Mouse (Mus musculus) activated CD4-positive, CD25-positive, alpha-beta regulatory T cell, adult 4 months (primary cell): Measurements from ENCODE around the gene Bcl2l12. TPM values are rescaled to one million over a fixed set of nuclear protein-coding genes. Genes with fewer than 3 reads are reported as not detected.

ENCODE experiments used
- ATAC-seq: one replicate; pipeline ENCODE4 v1.8.0; 2017
- polyA plus RNA-seq, 2 experiments: library from polyadenylated mRNA; unstranded; fragments of 100-300 nt; shearing (Covaris generic); gene quantifications; one replicate each; pipeline ENCODE4 v1.2.1; 2017

Gene Bcl2l12
- polyA plus RNA-seq, 2 experiments from 2014 or later, result 18.4 to 31.8 TPM

GRCm38 (mm10) chr7:44957183-44957835 lies 41.2 kb downstream of the Bcl2l12 start:
- no peak for ATAC-seq

- ATAC-seq, result no peak
These were observed 42.2 kb downstream of the Bcl2l12 start for GRCm38 (mm10) chr7:44956266-44956665.

- no peak for ATAC-seq
These were observed 42.9 kb downstream of the Bcl2l12 start for GRCm38 (mm10) chr7:44955628-44956027.

- ATAC-seq, result no peak
These were observed 44.2 kb downstream of the Bcl2l12 start for GRCm38 (mm10) chr7:44954091-44954885.

GRCm38 (mm10) chr7:44953561-44953960 lies 45.0 kb downstream of the Bcl2l12 start:
- ATAC-seq, result no peak

GRCm38 (mm10) chr7:44952611-44953306 lies 45.8 kb downstream of the Bcl2l12 start:
- ATAC-seq, result no peak

GRCm38 (mm10) chr7:44951960-44952359 lies 46.6 kb downstream of the Bcl2l12 start:
- no peak for ATAC-seq

- ATAC-seq, result no peak
These were observed 48.6 kb downstream of the Bcl2l12 start for GRCm38 (mm10) chr7:44949922-44950321.

- no peak for ATAC-seq
These were observed 55.6 kb downstream of the Bcl2l12 start, which contains the start of gene Tsks for GRCm38 (mm10) chr7:44942904-44943303. Gene Tsks, plus strand, starts transcription at chr7:44943204.

Other genes starting within 250 kb of the Bcl2l12 start
- gene Zfp473, start 247.7 kb downstream of the Bcl2l12 start, polyA plus RNA-seq, result under 1 TPM; 0.33 to 0.60 TPM
- 10 to 100 TPM; 32.1 to 47.7 TPM for gene Nup62, start 182.6 kb downstream of the Bcl2l12 start, polyA plus RNA-seq
- gene Il4i1, start 182.3 kb downstream of the Bcl2l12 start, polyA plus RNA-seq, result 1 to 10 TPM; 2.0 to 4.1 TPM
- 1 to 10 TPM in 1 of 2 experiments, not detected in 1; 1.1 TPM for gene Atf5, start 182.1 kb downstream of the Bcl2l12 start, polyA plus RNA-seq
- gene Akt1s1, start 149.7 kb downstream of the Bcl2l12 start, polyA plus RNA-seq, result 1 to 10 TPM; 3.0 to 4.7 TPM
- 10 to 100 TPM; 41.0 to 63.7 TPM for gene Tbc1d17, start 149.6 kb downstream of the Bcl2l12 start, polyA plus RNA-seq
- gene Pnkp, start 141.6 kb downstream of the Bcl2l12 start, polyA plus RNA-seq, result 10 to 100 TPM; 41.4 to 48.8 TPM
- 1 to 10 TPM; 1.3 to 2.3 TPM for gene Ptov1, start 128.9 kb downstream of the Bcl2l12 start, polyA plus RNA-seq
- 10 to 100 TPM; 12.2 to 20.1 TPM for gene Med25, start 106.0 kb downstream of the Bcl2l12 start, polyA plus RNA-seq
- gene Fuz, start 102.6 kb downstream of the Bcl2l12 start, polyA plus RNA-seq, result 10 to 100 TPM in 1 of 2 experiments, 1 to 10 TPM in 1; 7.3 to 19.3 TPM
- gene Ap2a1, start 69.2 kb downstream of the Bcl2l12 start, polyA plus RNA-seq, result 1 to 10 TPM; 6.8 to 8.0 TPM
- gene Tsks, start 55.5 kb downstream of the Bcl2l12 start, polyA plus RNA-seq, result not detected
- under 1 TPM; 0.80 to 0.98 TPM for gene Cpt1c, start 23.9 kb downstream of the Bcl2l12 start, polyA plus RNA-seq
- gene Prmt1, start 12.1 kb downstream of the Bcl2l12 start, polyA plus RNA-seq, result 100 to 1,000 TPM in 1 of 2 experiments, 10 to 100 TPM in 1; 38.0 to 103 TPM
- 100 to 1,000 TPM in 1 of 2 experiments, 10 to 100 TPM in 1; 88.9 to 129 TPM for gene Irf3, start 1.1 kb downstream of the Bcl2l12 start, polyA plus RNA-seq
- gene Scaf1, start 17.7 kb upstream of the Bcl2l12 start, polyA plus RNA-seq, result 1 to 10 TPM; 8.6 to 8.7 TPM
- 1 to 10 TPM; 4.5 to 6.1 TPM for gene Rras, start 19.2 kb upstream of the Bcl2l12 start, polyA plus RNA-seq
- gene Prr12, start 54.2 kb upstream of the Bcl2l12 start, polyA plus RNA-seq, result 10 to 100 TPM in 1 of 2 experiments, 1 to 10 TPM in 1; 9.5 to 11.4 TPM
- gene Nosip, start 63.7 kb upstream of the Bcl2l12 start, polyA plus RNA-seq, result 100 to 1,000 TPM; 143 to 161 TPM
- gene Prrg2, start 64.0 kb upstream of the Bcl2l12 start, polyA plus RNA-seq, result 1 to 10 TPM in 1 of 2 experiments, under 1 TPM in 1; 0.41 to 1.2 TPM
- 1 to 10 TPM; 4.7 to 5.4 TPM for gene Rcn3, start 93.5 kb upstream of the Bcl2l12 start, polyA plus RNA-seq
- 1 to 10 TPM in 1 of 2 experiments, under 1 TPM in 1; 0.78 to 1.1 TPM for gene Fcgrt, start 105.1 kb upstream of the Bcl2l12 start, polyA plus RNA-seq
- gene Rps11, start 125.7 kb upstream of the Bcl2l12 start, polyA plus RNA-seq, result 1,000 to 10,000 TPM; 4,562 to 5,652 TPM
- 1,000 to 10,000 TPM; 7,090 to 8,122 TPM for gene Rpl13a, start 130.0 kb upstream of the Bcl2l12 start, polyA plus RNA-seq
- not detected for gene Gm45713, start 137.5 kb upstream of the Bcl2l12 start, polyA plus RNA-seq
- gene Flt3l, start 137.7 kb upstream of the Bcl2l12 start, polyA plus RNA-seq, result 100 to 1,000 TPM; 118 to 125 TPM
- gene Pih1d1, start 155.6 kb upstream of the Bcl2l12 start, polyA plus RNA-seq, result 10 to 100 TPM; 44.4 to 53.0 TPM
- gene Aldh16a1, start 155.9 kb upstream of the Bcl2l12 start, polyA plus RNA-seq, result 10 to 100 TPM; 21.4 to 27.4 TPM
- gene Slc17a7, start 165.2 kb upstream of the Bcl2l12 start, polyA plus RNA-seq, result not detected
- not detected for gene Gfy, start 180.9 kb upstream of the Bcl2l12 start, polyA plus RNA-seq
- gene Pth2, start 182.3 kb upstream of the Bcl2l12 start, polyA plus RNA-seq, result not detected
- under 1 TPM; 0.24 to 0.34 TPM for gene Ccdc155, start 206.2 kb upstream of the Bcl2l12 start, polyA plus RNA-seq
- 10 to 100 TPM; 20.6 to 24.7 TPM for gene Dkkl1, start 213.4 kb upstream of the Bcl2l12 start, polyA plus RNA-seq
- gene Tead2, start 217.0 kb upstream of the Bcl2l12 start, polyA plus RNA-seq, result 1 to 10 TPM; 1.5 to 2.8 TPM
- 100 to 1,000 TPM; 420 to 495 TPM for gene Cd37, start 240.4 kb upstream of the Bcl2l12 start, polyA plus RNA-seq
- gene Slc6a16, start 242.4 kb upstream of the Bcl2l12 start, polyA plus RNA-seq, result not detected